Mouse (Mus musculus) intestine, embryonic 16.5 days (tissue): ENCODE data around the gene Gcnt1. TPM values are rescaled to one million over a fixed set of nuclear protein-coding genes. Genes with fewer than 3 reads are reported as not detected.

ENCODE experiments used
- ATAC-seq: fragments of 200-750 bp; cut with Nextera tagmentation; 2 replicates; pipeline ENCODE4 v1.8.0; 2017; ENCODE audit warnings: moderate TSS enrichment, moderate library complexity
- H3K27ac ChIP-seq: fragments of 300-500 bp; sonication (generic); 2 replicates; pipeline ENCODE4 v1.5.1; 2014; ENCODE audit warnings: mild to moderate bottlenecking, low read length
- H3K27me3 ChIP-seq: fragments of 300-500 bp; sonication (generic); replicated peaks from 2 replicates; pipeline ENCODE4 v1.6.1; 2014; ENCODE audit warnings: low read length, control low read depth, mixed read lengths; ENCODE audit not compliant: control insufficient read depth, insufficient read depth
- H3K36me3 ChIP-seq: fragments of 300-500 bp; sonication (generic); 2 replicates; pipeline ENCODE4 v1.6.1; 2014; ENCODE audit warnings: low read length, control low read depth; ENCODE audit not compliant: control insufficient read depth, insufficient read depth
- H3K4me1 ChIP-seq: fragments of 300-500 bp; sonication (generic); 2 replicates; pipeline ENCODE4 v1.6.1; 2014; ENCODE audit warnings: low read length, control low read depth, mixed read lengths; ENCODE audit not compliant: control insufficient read depth, insufficient read depth
- H3K4me2 ChIP-seq: fragments of 300-500 bp; sonication (generic); 2 replicates; pipeline ENCODE4 v1.6.1; 2014; ENCODE audit warnings: low read depth, low read length, control low read depth
- H3K4me3 ChIP-seq: fragments of 300-500 bp; sonication (generic); 2 replicates; pipeline ENCODE4 v1.5.1; 2014; ENCODE audit warnings: mild to moderate bottlenecking, low read length
- H3K9ac ChIP-seq: fragments of 300-500 bp; sonication (generic); 2 replicates; pipeline ENCODE4 v1.6.1; 2014; ENCODE audit warnings: low read depth, low read length
- H3K9me3 ChIP-seq: fragments of 300-500 bp; sonication (generic); 2 replicates; pipeline ENCODE4 v1.6.1; 2016; ENCODE audit warnings: low read length, control low read depth; ENCODE audit not compliant: control insufficient read depth
- WGBS: fragments of 180-500 bp; shearing (Covaris S2); extraction: QIAGEN DNeasy Blood & Tissue Kit; methylation state at CpG from one replicate; pipeline ENCODE4 v1.1.7; 2014; 5-methylcytosine and 5-hydroxymethylcytosine counted together
- polyA plus RNA-seq: library from polyadenylated mRNA; unstranded; fragments of >200 nt; fragmentation: Nextera tagmentation; extraction: Ambion mirVana; gene quantifications from 2 replicates; pipeline ENCODE4 v1.2.1, GENCODE M21; 2015

The Gcnt1 gene
- polyA plus RNA-seq, 1 experiment from 2014 or later, result 3.8 TPM

GRCm38 (mm10) chr19:17339563-17339962 is 33.1 kb downstream of the Gcnt1 start:
- no peaks in the 10 kb centered on the region for H3K9me3 ChIP-seq
- H3K9ac ChIP-seq, result no peak overlapping the region
- 88% methylated on average over 2 of the region's 2 CpGs for WGBS
- no peaks in the 10 kb centered on the region for H3K36me3 ChIP-seq
- H3K4me1 ChIP-seq, result peaks cover 11% of the 10 kb centered on the region; the same call in 1 of the 2 replicates
- H3K27ac ChIP-seq, result no peak overlapping the region
- no peaks in the 10 kb centered on the region for H3K27me3 ChIP-seq
- no peak for ATAC-seq
- H3K4me3 ChIP-seq, result no peak overlapping the region
- H3K4me2 ChIP-seq, result no peak overlapping the region

GRCm38 (mm10) chr19:17337057-17337679 is 35.5 kb downstream of the Gcnt1 start:
- Histone ChIP-seq H3K4me2 (no peak overlapping the region), H3K36me3 (no peaks in the 10 kb centered on the region), H3K27me3 (no peaks in the 10 kb centered on the region), H3K9ac (no peak overlapping the region), H3K4me1 (peaks cover 11% of the 10 kb centered on the region; the same call in 1 of the 2 replicates), H3K4me3 (no peak overlapping the region), H3K9me3 (no peaks in the 10 kb centered on the region), H3K27ac (no peak overlapping the region)
- ATAC-seq, result 0 out of 2 replicates have a peak, but pooled peaks have one; percentile 17
- WGBS, result 34% methylated on average over 7 of the region's 7 CpGs

GRCm38 (mm10) chr19:17336646-17337045 is 36.0 kb downstream of the Gcnt1 start:
- no peaks in the 10 kb centered on the region for H3K27me3 ChIP-seq
- H3K27ac ChIP-seq, result no peak overlapping the region
- peaks cover 11% of the 10 kb centered on the region; the same call in 1 of the 2 replicates for H3K4me1 ChIP-seq
- 43% methylated on average over 7 of the region's 7 CpGs for WGBS
- H3K4me3 ChIP-seq, result no peak overlapping the region
- no peak overlapping the region for H3K9ac ChIP-seq
- H3K36me3 ChIP-seq, result no peaks in the 10 kb centered on the region
- no peak overlapping the region for H3K4me2 ChIP-seq
- no peaks in the 10 kb centered on the region for H3K9me3 ChIP-seq
- ATAC-seq, result no peak

GRCm38 (mm10) chr19:17334644-17335333 is 37.9 kb downstream of the Gcnt1 start:
- Histone ChIP-seq H3K9me3 (no peaks in the 10 kb centered on the region), H3K27me3 (no peaks in the 10 kb centered on the region), H3K36me3 (no peaks in the 10 kb centered on the region), H3K4me1 (peaks cover 11% of the 10 kb centered on the region; the same call in 1 of the 2 replicates), H3K4me3 (no peak overlapping the region), H3K27ac (peak overlapping the region; percentile 30; the same call in 1 of the 2 replicates), H3K4me2 (no peak overlapping the region), H3K9ac (no peak overlapping the region)
- ATAC-seq, result peak; percentile 73
- 68% methylated on average over 12 of the region's 12 CpGs for WGBS

- H3K27ac ChIP-seq, result no peak overlapping the region
- H3K4me3 ChIP-seq, result no peak overlapping the region
- H3K4me2 ChIP-seq, result no peak overlapping the region
- H3K36me3 ChIP-seq, result no peaks in the 10 kb centered on the region
- WGBS, result 49% methylated on average over 7 of the region's 7 CpGs
- peaks cover 11% of the 10 kb centered on the region; the same call in 1 of the 2 replicates for H3K4me1 ChIP-seq
- H3K27me3 ChIP-seq, result no peaks in the 10 kb centered on the region
- H3K9ac ChIP-seq, result no peak overlapping the region
- peak; percentile 57; the same call in 1 of the 2 replicates for ATAC-seq
- no peaks in the 10 kb centered on the region for H3K9me3 ChIP-seq
These were observed 39.6 kb downstream of the Gcnt1 start for GRCm38 (mm10) chr19:17333043-17333442.

- Histone ChIP-seq H3K4me2 (no peak overlapping the region), H3K4me1 (no peaks in the 10 kb centered on the region; the same call in 1 of the 2 replicates), H3K4me3 (no peak overlapping the region), H3K36me3 (no peaks in the 10 kb centered on the region), H3K27ac (no peak overlapping the region), H3K9ac (no peak overlapping the region), H3K9me3 (no peaks in the 10 kb centered on the region), H3K27me3 (no peaks in the 10 kb centered on the region)
- no peak for ATAC-seq
- 97% methylated on average over 10 of the region's 10 CpGs for WGBS
These were observed 43.7 kb downstream of the Gcnt1 start for GRCm38 (mm10) chr19:17328916-17329315.

- Histone ChIP-seq H3K4me3 (no peak overlapping the region), H3K36me3 (no peaks in the 10 kb centered on the region), H3K4me1 (no peaks in the 10 kb centered on the region; the same call in 1 of the 2 replicates), H3K4me2 (no peak overlapping the region), H3K27me3 (no peaks in the 10 kb centered on the region), H3K9me3 (no peaks in the 10 kb centered on the region), H3K9ac (no peak overlapping the region), H3K27ac (no peak overlapping the region)
- ATAC-seq, result no peak
- WGBS, result 87% methylated on average over 6 of the region's 6 CpGs
These were observed 44.7 kb downstream of the Gcnt1 start for GRCm38 (mm10) chr19:17327881-17328404.

- no peaks in the 10 kb centered on the region; the same call in 1 of the 2 replicates for H3K4me1 ChIP-seq
- no peaks in the 10 kb centered on the region for H3K9me3 ChIP-seq
- H3K27me3 ChIP-seq, result no peaks in the 10 kb centered on the region
- 69% methylated on average over 5 of the region's 5 CpGs for WGBS
- H3K9ac ChIP-seq, result no peak overlapping the region
- peak; percentile 60 for ATAC-seq
- no peaks in the 10 kb centered on the region for H3K36me3 ChIP-seq
- H3K4me3 ChIP-seq, result no peak overlapping the region
- H3K27ac ChIP-seq, result no peak overlapping the region
- H3K4me2 ChIP-seq, result no peak overlapping the region
These were observed 48.9 kb downstream of the Gcnt1 start for GRCm38 (mm10) chr19:17323689-17324241.

GRCm38 (mm10) chr19:17323006-17323688 is 49.5 kb downstream of the Gcnt1 start:
- no peak overlapping the region for H3K4me3 ChIP-seq
- no peak overlapping the region for H3K4me2 ChIP-seq
- ATAC-seq, result peak; percentile 95
- no peak overlapping the region for H3K27ac ChIP-seq
- H3K9ac ChIP-seq, result no peak overlapping the region
- H3K4me1 ChIP-seq, result no peaks in the 10 kb centered on the region; the same call in 1 of the 2 replicates
- no peaks in the 10 kb centered on the region for H3K36me3 ChIP-seq
- H3K27me3 ChIP-seq, result no peaks in the 10 kb centered on the region
- WGBS, result 76% methylated on average over 11 of the region's 11 CpGs
- H3K9me3 ChIP-seq, result no peaks in the 10 kb centered on the region
